Mouse (Mus musculus): ENCODE measurements at regions not wholly inside any gene's neighbourhood (a gene's known extent, or its start where the extent isn't known, plus 50 kb on each side); places are given as distances from the start of the nearest gene placed in this dataset.

DNA sequence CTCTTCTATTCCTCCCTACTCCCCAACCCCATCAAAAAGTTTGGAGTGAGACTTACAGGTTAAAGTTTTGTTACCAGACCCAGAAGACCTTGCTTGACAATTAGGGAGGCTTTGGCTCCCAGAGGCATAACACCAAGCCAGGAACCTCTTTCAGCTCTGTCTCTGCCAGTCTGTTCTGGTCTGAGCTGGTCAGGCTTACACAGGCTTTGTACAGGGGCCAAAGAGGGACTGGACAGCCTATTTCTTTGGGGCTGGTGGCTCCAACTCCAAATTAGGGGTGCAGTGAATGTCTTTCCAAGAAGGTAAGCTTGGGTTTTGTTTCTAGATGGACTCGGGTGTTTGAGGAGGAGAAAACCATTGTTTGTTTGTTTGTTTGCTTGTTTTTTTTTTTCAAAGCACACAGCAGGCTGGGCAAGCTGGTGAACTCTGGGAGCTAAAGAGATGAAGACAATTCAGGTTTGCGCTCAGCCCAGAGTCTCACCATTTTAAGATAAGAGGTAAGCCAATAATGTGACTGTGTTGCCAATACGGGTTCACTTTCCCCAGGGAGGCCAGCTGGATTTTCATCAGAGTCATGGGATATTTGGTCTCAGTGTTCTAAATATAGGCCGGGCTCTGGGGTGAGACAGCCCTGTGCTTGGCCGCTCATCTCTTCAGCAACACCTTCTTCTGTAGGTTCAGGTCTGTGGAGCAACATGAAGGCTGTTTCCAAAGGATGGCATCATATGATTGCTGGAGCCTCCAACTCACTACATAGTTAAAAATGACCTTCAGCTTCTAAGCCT is 62.2 kb upstream of the Igfbp5 start:
- H3K4me3 ChIP-seq, result no peak overlapping the region
- TF ChIP-seq SRF (IDR thresholded peaks at IDR 0.05; ENCODE audit: control insufficient read depth, insufficient read length, low read depth) (no peak), TCF12 (IDR thresholded peaks at IDR 0.05; ENCODE audit: insufficient read depth, poor library complexity, severe bottlenecking) (no peak), CEBPB (IDR thresholded peaks at IDR 0.05; ENCODE audit: insufficient read depth, poor library complexity, severe bottlenecking) (no peak), MYOG (IDR thresholded peaks at IDR 0.05; ENCODE audit: control insufficient read depth in 1 of 3, insufficient read depth in 1 of 3, insufficient read length in 2 of 3, low read depth in 2 of 3) (no peak), MYOD1 (IDR thresholded peaks at IDR 0.05; ENCODE audit: control insufficient read depth in 1 of 3, insufficient read length in 2 of 3, low read depth in 2 of 3) (no peak), POLR2A (IDR thresholded peaks at IDR 0.05; ENCODE audit: insufficient read length, low read depth) (no peak), USF1 (IDR thresholded peaks at IDR 0.05; ENCODE audit: low read depth) (no peak), REST (IDR thresholded peaks at IDR 0.05; ENCODE audit: insufficient read depth, insufficient read length) (no peak), POLR2AphosphoS2 (IDR thresholded peaks at IDR 0.05; ENCODE audit: insufficient read length, low read depth) (no peak), MAX (IDR thresholded peaks at IDR 0.05; ENCODE audit: low read depth) (no peak), TCF3 (IDR thresholded peaks at IDR 0.05; ENCODE audit: insufficient read length, low read depth) (no peak), E2F4 (IDR thresholded peaks at IDR 0.05; ENCODE audit: insufficient read depth) (no peak)
- H3ac ChIP-seq (ENCODE audit: control insufficient read depth, insufficient read length), result no peak overlapping the region

GRCm38 (mm10) chr1:72936231-72936630 is 61.5 kb upstream of the Igfbp5 start:
- Histone ChIP-seq H3K27me3 (ENCODE audit: control insufficient read depth, insufficient read depth, insufficient read length) (no peaks in the 10 kb centered on the region), H3ac (ENCODE audit: control insufficient read depth, insufficient read length) (no peak overlapping the region), H3K36me3 (ENCODE audit: control insufficient read depth, insufficient read depth) (no peaks in the 10 kb centered on the region), H3K4me2 (ENCODE audit: low read depth) (peak overlapping the region; percentile 43), H3K4me3 (no peak overlapping the region), H3K79me2 (ENCODE audit: control insufficient read depth, insufficient read depth) (no peaks in the 10 kb centered on the region)
- TF ChIP-seq E2F4 (IDR thresholded peaks at IDR 0.05; ENCODE audit: insufficient read depth) (no peak), POLR2A (IDR thresholded peaks at IDR 0.05; ENCODE audit: insufficient read length, low read depth) (no peak), SRF (IDR thresholded peaks at IDR 0.05; ENCODE audit: control insufficient read depth, insufficient read length, low read depth) (no peak), MYOD1 (IDR thresholded peaks at IDR 0.05; ENCODE audit: control insufficient read depth in 1 of 3, insufficient read length in 2 of 3, low read depth in 2 of 3) (no peak), USF1 (IDR thresholded peaks at IDR 0.05; ENCODE audit: low read depth) (no peak), POLR2AphosphoS2 (IDR thresholded peaks at IDR 0.05; ENCODE audit: insufficient read length, low read depth) (no peak), CEBPB (IDR thresholded peaks at IDR 0.05; ENCODE audit: insufficient read depth, poor library complexity, severe bottlenecking) (no peak), TCF3 (IDR thresholded peaks at IDR 0.05; ENCODE audit: insufficient read length, low read depth) (no peak), REST (IDR thresholded peaks at IDR 0.05; ENCODE audit: insufficient read depth, insufficient read length) (no peak), MAX (IDR thresholded peaks at IDR 0.05; ENCODE audit: low read depth) (no peak), TCF12 (IDR thresholded peaks at IDR 0.05; ENCODE audit: insufficient read depth, poor library complexity, severe bottlenecking) (no peak), MYOG (IDR thresholded peaks at IDR 0.05; ENCODE audit: control insufficient read depth in 1 of 3, insufficient read depth in 1 of 3, insufficient read length in 2 of 3, low read depth in 2 of 3) (no peak)

More for the DNA sequence above, 62.2 kb upstream of the Igfbp5 start:
- Histone ChIP-seq H3K79me2 (ENCODE audit: control insufficient read depth, insufficient read depth) (no peaks in the 10 kb centered on the region), H3K4me2 (ENCODE audit: low read depth) (peak overlapping the region; percentile 43), H3K27me3 (ENCODE audit: control insufficient read depth, insufficient read depth, insufficient read length) (no peaks in the 10 kb centered on the region), H3K36me3 (ENCODE audit: control insufficient read depth, insufficient read depth) (no peaks in the 10 kb centered on the region)

GRCm38 (mm10) chr1:72935084-72935483 is 60.4 kb upstream of the Igfbp5 start:
- no peaks in the 10 kb centered on the region for H3K79me2 ChIP-seq (ENCODE audit: control insufficient read depth, insufficient read depth)
- no peaks in the 10 kb centered on the region for H3K27me3 ChIP-seq (ENCODE audit: control insufficient read depth, insufficient read depth, insufficient read length)
- no peaks in the 10 kb centered on the region for H3K36me3 ChIP-seq (ENCODE audit: control insufficient read depth, insufficient read depth)
- no peak overlapping the region for H3ac ChIP-seq (ENCODE audit: control insufficient read depth, insufficient read length)
- H3K4me2 ChIP-seq (ENCODE audit: low read depth), result no peak overlapping the region
- no peak for TF ChIP-seq REST (IDR thresholded peaks at IDR 0.05; ENCODE audit: insufficient read depth, insufficient read length)
- TF ChIP-seq MAX (IDR thresholded peaks at IDR 0.05; ENCODE audit: low read depth), result no peak
- no peak for TF ChIP-seq MYOD1 (IDR thresholded peaks at IDR 0.05; ENCODE audit: control insufficient read depth in 1 of 3, insufficient read length in 2 of 3, low read depth in 2 of 3)
- no peak for TF ChIP-seq TCF3 (IDR thresholded peaks at IDR 0.05; ENCODE audit: insufficient read length, low read depth)
- no peak for TF ChIP-seq MYOG (IDR thresholded peaks at IDR 0.05; ENCODE audit: control insufficient read depth in 1 of 3, insufficient read depth in 1 of 3, insufficient read length in 2 of 3, low read depth in 2 of 3)
- no peak for TF ChIP-seq SRF (IDR thresholded peaks at IDR 0.05; ENCODE audit: control insufficient read depth, insufficient read length, low read depth)
- TF ChIP-seq POLR2A (IDR thresholded peaks at IDR 0.05; ENCODE audit: insufficient read length, low read depth), result no peak
- H3K4me3 ChIP-seq, result no peak overlapping the region

GRCm38 (mm10) chr1:72929774-72930173 is 55.1 kb upstream of the Igfbp5 start:
- Histone ChIP-seq H3K27me3 (ENCODE audit: control insufficient read depth, insufficient read depth, insufficient read length) (no peaks in the 10 kb centered on the region), H3K4me3 (no peak overlapping the region), H3ac (ENCODE audit: control insufficient read depth, insufficient read length) (no peak overlapping the region), H3K79me2 (ENCODE audit: control insufficient read depth, insufficient read depth) (no peaks in the 10 kb centered on the region), H3K4me2 (ENCODE audit: low read depth) (no peak overlapping the region), H3K36me3 (ENCODE audit: control insufficient read depth, insufficient read depth) (no peaks in the 10 kb centered on the region)
- TF ChIP-seq USF1 (IDR thresholded peaks at IDR 0.05; ENCODE audit: low read depth) (no peak), TCF3 (IDR thresholded peaks at IDR 0.05; ENCODE audit: insufficient read length, low read depth) (no peak), MYOG (IDR thresholded peaks at IDR 0.05; ENCODE audit: control insufficient read depth in 1 of 3, insufficient read depth in 1 of 3, insufficient read length in 2 of 3, low read depth in 2 of 3) (no peak), POLR2A (IDR thresholded peaks at IDR 0.05; ENCODE audit: insufficient read length, low read depth) (no peak), E2F4 (IDR thresholded peaks at IDR 0.05; ENCODE audit: insufficient read depth) (no peak), REST (IDR thresholded peaks at IDR 0.05; ENCODE audit: insufficient read depth, insufficient read length) (no peak), MAX (IDR thresholded peaks at IDR 0.05; ENCODE audit: low read depth) (no peak), POLR2AphosphoS2 (IDR thresholded peaks at IDR 0.05; ENCODE audit: insufficient read length, low read depth) (no peak), TCF12 (IDR thresholded peaks at IDR 0.05; ENCODE audit: insufficient read depth, poor library complexity, severe bottlenecking) (no peak), MYOD1 (IDR thresholded peaks at IDR 0.05; ENCODE audit: control insufficient read depth in 1 of 3, insufficient read length in 2 of 3, low read depth in 2 of 3) (no peak)

Measured in myocyte (in vitro differentiated cells).